Mouse (Mus musculus) forebrain, postnatal 0 days (tissue): ENCODE results near the gene Tsc22d4. TPM values are rescaled to one million over a fixed set of nuclear protein-coding genes. Genes with fewer than 3 reads are reported as not detected.

Experiments used
- ATAC-seq: fragments of 200-750 bp; cut with Nextera tagmentation; 2 replicates; pipeline ENCODE4 v1.8.0; 2017; ENCODE audit warnings: mild to moderate bottlenecking, moderate library complexity
- DNase-seq: peaks from one replicate; pipeline ENCODE4 v3.0.0-alpha.2; 2015
- H3K27ac ChIP-seq: fragments of 300-500 bp; sonication (generic); 2 replicates; pipeline ENCODE4 v1.5.1; 2014; ENCODE audit warnings: low read depth, mild to moderate bottlenecking, antibody characterized with exemption, low read length, moderate library complexity, mixed read lengths
- H3K27me3 ChIP-seq: fragments of 300-500 bp; sonication (generic); 2 replicates; pipeline ENCODE4 v1.6.1; 2014; ENCODE audit warnings: mild to moderate bottlenecking, low read length, mixed read lengths; ENCODE audit not compliant: insufficient read depth
- H3K36me3 ChIP-seq: fragments of 300-500 bp; sonication (generic); 2 replicates; pipeline ENCODE4 v1.6.1; 2014; ENCODE audit warnings: mild to moderate bottlenecking, moderate library complexity; ENCODE audit not compliant: insufficient read depth
- H3K4me1 ChIP-seq: fragments of 300-500 bp; sonication (generic); 2 replicates; pipeline ENCODE4 v1.6.1; 2014; ENCODE audit warnings: antibody characterized with exemption; ENCODE audit not compliant: insufficient read depth
- H3K4me2 ChIP-seq: fragments of 300-500 bp; sonication (generic); 2 replicates; pipeline ENCODE4 v1.6.1; 2014; ENCODE audit warnings: low read depth, mild to moderate bottlenecking, moderate library complexity
- H3K4me3 ChIP-seq: fragments of 300-500 bp; sonication (generic); 2 replicates; pipeline ENCODE4 v1.5.1; 2014; ENCODE audit warnings: low read depth, low read length, mixed read lengths
- H3K9ac ChIP-seq: fragments of 300-500 bp; sonication (generic); 2 replicates; pipeline ENCODE4 v1.6.1; 2014; ENCODE audit warnings: mild to moderate bottlenecking
- H3K9me3 ChIP-seq: fragments of 300-500 bp; sonication (generic); 2 replicates; pipeline ENCODE4 v1.6.1; 2016; ENCODE audit warnings: low read length
- CTCF ChIP-seq: sonication (generic); IDR thresholded peaks from 2 replicates; pipeline ENCODE4 v1.5.1; 2016; ENCODE audit warnings: antibody characterized with exemption, control low read depth, low read depth
- WGBS: fragments of 180-500 bp; shearing (Covaris S2); extraction: QIAGEN DNeasy Blood & Tissue Kit; methylation state at CpG from one replicate; pipeline ENCODE4 v1.1.7; 2014; 5-methylcytosine and 5-hydroxymethylcytosine counted together
- polyA plus RNA-seq: library from polyadenylated mRNA; unstranded; fragments of >200 nt; fragmentation: Nextera tagmentation; extraction: Ambion mirVana; gene quantifications from 2 replicates; pipeline ENCODE4 v1.2.1, GENCODE M21; 2015
- total RNA-seq: library from RNA; depleted of rRNA; stranded (reverse); fragments of >200 nt; gene quantifications from 2 replicates; pipeline ENCODE4 v1.2.3, GENCODE M21; 2014; rRNA removed

The Tsc22d4 gene
- 120 and 135 TPM in 2 replicates for total RNA-seq
- polyA plus RNA-seq = 112 and 134 TPM in 2 replicates

DNA sequence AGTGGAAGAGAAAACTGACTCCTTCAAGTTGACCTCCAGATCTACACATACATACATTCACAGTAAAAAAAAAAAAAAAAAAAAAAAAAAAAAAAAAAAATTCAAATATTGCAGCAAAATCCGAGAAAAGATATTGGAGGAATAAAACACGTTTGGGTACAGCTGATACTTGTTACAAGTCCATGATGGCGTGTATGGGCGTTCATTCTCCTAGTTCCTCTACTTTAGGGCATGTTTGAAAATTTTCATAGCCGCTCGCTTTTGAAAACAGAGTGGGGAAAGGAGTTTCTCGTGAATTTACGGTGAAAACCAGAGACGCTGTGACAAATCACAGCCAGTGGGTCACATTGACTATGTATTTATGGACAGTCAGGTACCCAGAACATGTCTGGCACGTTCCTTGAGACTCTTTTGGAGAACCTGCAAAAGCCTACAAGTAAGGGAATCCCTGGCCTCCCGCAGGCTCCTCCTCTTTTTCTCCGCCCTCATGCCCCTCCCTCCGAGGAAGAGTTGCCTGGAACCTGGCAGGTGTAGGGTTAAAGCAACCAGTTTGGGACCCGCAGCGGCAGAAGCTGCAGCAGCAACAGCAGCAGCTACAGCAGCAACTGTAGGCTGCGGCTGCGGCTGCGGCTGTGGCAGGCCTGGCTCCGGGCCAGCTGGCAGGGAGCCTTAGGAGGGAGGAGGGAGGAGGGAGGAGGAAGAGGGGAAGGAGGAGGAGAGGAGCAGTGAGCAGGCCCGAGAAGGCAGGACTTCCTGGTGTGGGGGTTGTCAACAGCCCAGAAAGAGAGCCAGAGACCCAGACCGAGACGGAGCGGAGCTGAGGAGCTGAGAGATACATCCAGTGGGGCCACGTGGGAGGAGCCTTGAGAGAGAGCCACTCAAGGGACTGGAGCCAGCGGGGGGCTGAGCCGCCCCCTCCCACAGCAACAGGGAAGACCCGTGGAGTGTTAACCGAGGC, at the start of gene Tsc22d4:
Gene Tsc22d4 (plus strand): TSS at position 517 of the 958 bp plus-strand sequence.
- Histone ChIP-seq H3K4me1 (peaks cover 6% of the 10 kb centered on the region; the same call in 1 of the 2 replicates), H3K9me3 (no peaks in the 10 kb centered on the region), H3K9ac (peak within 1 kb of the TSS; percentile 60), H3K36me3 (no peaks in the 10 kb centered on the region), H3K27ac (peak within 1 kb of the TSS; percentile 85), H3K4me2 (peak within 1 kb of the TSS; percentile 94), H3K27me3 (no peaks in the 10 kb centered on the region), H3K4me3 (peak within 1 kb of the TSS; percentile 55)
- 2% methylated on average over 28 of the region's 28 CpGs for WGBS
- TF ChIP-seq CTCF = no peak
- ATAC-seq (peak; percentile 55), DNase-seq (peak; percentile 93)

DNA sequence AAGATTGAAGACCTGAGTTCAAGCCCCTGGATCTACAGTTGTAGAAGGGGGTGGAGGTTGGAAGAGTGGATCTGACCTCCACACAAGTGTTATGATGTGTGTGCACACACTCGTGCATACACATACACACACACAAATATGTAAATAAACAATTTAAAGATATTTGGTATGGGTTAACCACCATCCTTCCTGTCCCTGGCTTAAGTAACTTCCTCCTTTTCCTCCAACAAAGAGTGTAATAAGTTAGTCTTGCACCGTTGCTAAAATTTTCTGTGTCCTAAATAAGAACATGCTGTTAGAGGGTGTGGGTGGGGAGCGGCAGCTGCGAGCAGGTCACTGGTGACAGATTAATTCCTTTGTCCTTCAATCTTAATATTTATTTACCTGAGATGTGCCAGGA, 49.6 kb upstream of the Tsc22d4 start:
- H3K27me3 ChIP-seq = no peaks in the 10 kb centered on the region
- no peaks in the 10 kb centered on the region for H3K4me1 ChIP-seq
- WGBS = 91% methylated on average over 4 of the region's 4 CpGs
- TF ChIP-seq CTCF = no peak
- DNase-seq (no peak), ATAC-seq (no peak)
- no peak overlapping the region for H3K4me3 ChIP-seq
- no peaks in the 10 kb centered on the region for H3K9me3 ChIP-seq
- H3K9ac ChIP-seq = no peak overlapping the region
- no peak overlapping the region for H3K27ac ChIP-seq
- H3K36me3 ChIP-seq = no peaks in the 10 kb centered on the region
- H3K4me2 ChIP-seq = no peak overlapping the region

DNA sequence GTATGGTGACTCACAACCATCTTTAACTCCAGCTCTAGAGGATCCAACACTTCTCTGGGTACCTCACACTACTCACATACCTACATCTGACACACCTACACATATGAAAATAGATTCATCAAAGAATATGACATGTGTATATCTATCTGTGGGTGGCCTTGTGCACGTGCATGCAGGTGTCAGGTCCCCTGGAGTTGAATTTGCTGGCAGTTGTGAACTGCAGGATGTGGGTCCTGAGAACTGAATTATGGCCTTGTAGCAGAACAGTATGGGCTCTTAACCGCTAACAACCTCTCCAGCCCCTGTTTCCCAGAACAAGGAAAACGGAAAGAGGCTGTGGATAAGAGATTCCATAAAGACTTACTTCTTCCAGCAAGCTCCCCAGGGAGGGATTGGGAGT, 46.5 kb upstream of the Tsc22d4 start:
- ATAC-seq = no peak
- WGBS = 84% methylated on average over 3 of the region's 3 CpGs
- H3K27me3 ChIP-seq = no peaks in the 10 kb centered on the region
- H3K4me3 ChIP-seq = no peak overlapping the region
- H3K9ac ChIP-seq = no peak overlapping the region
- no peaks in the 10 kb centered on the region for H3K36me3 ChIP-seq
- no peaks in the 10 kb centered on the region for H3K4me1 ChIP-seq
- no peak overlapping the region for H3K4me2 ChIP-seq
- no peak for TF ChIP-seq CTCF
- H3K9me3 ChIP-seq = no peaks in the 10 kb centered on the region
- DNase-seq = no peak
- no peak overlapping the region for H3K27ac ChIP-seq

DNA sequence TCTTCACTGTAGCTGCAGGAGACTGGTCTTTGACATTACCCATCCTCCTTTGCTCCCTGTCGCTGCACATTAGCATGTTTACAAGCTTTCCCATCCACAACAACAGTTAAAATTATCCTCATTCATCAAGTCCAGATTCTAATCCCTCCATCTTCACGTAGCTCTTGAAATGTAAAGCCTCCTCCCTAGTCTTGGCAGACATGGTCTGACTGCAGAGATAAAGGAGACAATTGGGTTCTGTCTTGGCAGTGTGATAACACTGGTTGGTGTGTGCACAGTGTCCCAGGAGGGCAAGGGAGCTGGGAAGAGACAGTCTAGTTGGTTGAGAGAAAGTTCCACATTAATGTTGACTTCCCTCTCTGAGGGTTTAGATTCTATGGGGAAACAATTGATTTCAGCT, 45.7 kb upstream of the Tsc22d4 start:
- H3K9ac ChIP-seq = no peak overlapping the region
- H3K4me3 ChIP-seq = no peak overlapping the region
- H3K4me1 ChIP-seq = no peaks in the 10 kb centered on the region
- 50% methylated on average over 2 of the region's 2 CpGs for WGBS
- H3K9me3 ChIP-seq = no peaks in the 10 kb centered on the region
- TF ChIP-seq CTCF = no peak
- H3K27ac ChIP-seq = no peak overlapping the region
- no peaks in the 10 kb centered on the region for H3K27me3 ChIP-seq
- ATAC-seq (no peak), DNase-seq (no peak)
- no peaks in the 10 kb centered on the region for H3K36me3 ChIP-seq
- no peak overlapping the region for H3K4me2 ChIP-seq

DNA sequence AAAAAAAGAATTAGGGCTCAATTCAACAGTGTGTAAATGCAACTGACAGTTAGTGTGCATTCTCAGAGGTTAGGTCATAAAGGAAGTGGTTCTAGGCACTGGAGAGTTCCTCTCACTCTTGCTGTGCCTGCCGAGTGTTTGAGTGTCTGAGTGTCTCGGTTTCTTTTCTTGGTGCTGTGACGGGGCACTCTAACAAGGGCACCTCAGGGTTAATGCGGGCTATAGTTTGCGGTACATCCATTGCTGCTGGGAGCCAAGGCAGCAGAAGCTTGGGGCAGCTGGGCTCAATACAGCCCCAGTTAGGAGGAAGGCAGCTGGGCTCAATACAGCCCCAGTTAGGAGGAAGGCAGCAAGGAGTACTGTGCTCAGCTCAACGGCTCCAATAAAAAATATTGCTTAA, 40.3 kb upstream of the Tsc22d4 start:
- WGBS = 38% methylated on average over 6 of the region's 6 CpGs

DNA sequence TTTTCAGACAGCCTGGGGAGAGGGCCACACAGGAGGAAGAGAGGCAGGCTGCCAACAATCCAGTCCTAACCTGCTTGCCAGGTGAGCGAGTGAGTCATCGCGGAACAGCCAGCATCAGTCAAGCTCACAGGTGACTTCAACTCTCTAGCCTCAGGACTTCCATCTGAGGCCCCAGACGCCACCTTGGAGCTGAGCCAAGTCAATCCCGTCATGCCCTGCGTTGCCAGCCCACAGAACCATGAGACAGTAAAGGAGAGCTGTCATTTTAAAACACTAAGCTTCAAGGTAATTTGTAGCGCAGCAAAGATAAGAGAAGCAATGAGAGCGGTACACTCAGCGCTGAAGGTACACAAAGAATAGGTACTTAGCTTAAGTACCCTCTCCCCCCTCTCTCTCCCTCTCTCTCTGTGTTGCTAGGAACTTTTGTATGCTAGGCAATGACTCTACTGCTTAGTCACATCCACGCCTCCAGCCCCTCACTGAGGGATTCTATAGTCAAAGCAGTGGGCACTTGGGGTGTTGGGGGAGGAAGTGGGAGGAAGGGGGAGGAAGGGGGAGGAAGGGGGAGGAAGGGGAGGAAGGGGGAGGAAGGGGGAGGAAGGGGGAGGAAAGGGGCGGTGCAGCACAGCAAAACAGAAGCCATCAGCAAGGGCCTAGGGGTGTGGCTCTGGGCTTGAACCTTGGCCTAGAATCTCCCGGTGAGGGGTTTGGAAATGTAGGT, 38.5 kb upstream of the Tsc22d4 start:
- H3K27me3 ChIP-seq = no peaks in the 10 kb centered on the region
- TF ChIP-seq CTCF = no peak
- no peak overlapping the region for H3K9ac ChIP-seq
- no peaks in the 10 kb centered on the region for H3K9me3 ChIP-seq
- WGBS = 48% methylated on average over 12 of the region's 12 CpGs
- no peak overlapping the region for H3K4me3 ChIP-seq
- no peaks in the 10 kb centered on the region for H3K36me3 ChIP-seq
- H3K4me1 ChIP-seq = 0 out of 2 replicates have a peak, but pooled peaks cover 4% of the 10 kb centered on the region
- no peak overlapping the region for H3K4me2 ChIP-seq
- DNase-seq (no peak), ATAC-seq (no peak)
- no peak overlapping the region for H3K27ac ChIP-seq

More for the DNA sequence above, 40.3 kb upstream of the Tsc22d4 start:
- H3K4me2 ChIP-seq = no peak overlapping the region
- H3K27me3 ChIP-seq = no peaks in the 10 kb centered on the region
- no peak for ATAC-seq
- 0 out of 2 replicates have a peak, but pooled peaks cover 4% of the 10 kb centered on the region for H3K4me1 ChIP-seq
- H3K4me3 ChIP-seq = no peak overlapping the region
- H3K36me3 ChIP-seq = no peaks in the 10 kb centered on the region
- no peak overlapping the region for H3K9ac ChIP-seq
- no peaks in the 10 kb centered on the region for H3K9me3 ChIP-seq
- TF ChIP-seq CTCF = no peak
- no peak for DNase-seq
- no peak overlapping the region for H3K27ac ChIP-seq

DNA sequence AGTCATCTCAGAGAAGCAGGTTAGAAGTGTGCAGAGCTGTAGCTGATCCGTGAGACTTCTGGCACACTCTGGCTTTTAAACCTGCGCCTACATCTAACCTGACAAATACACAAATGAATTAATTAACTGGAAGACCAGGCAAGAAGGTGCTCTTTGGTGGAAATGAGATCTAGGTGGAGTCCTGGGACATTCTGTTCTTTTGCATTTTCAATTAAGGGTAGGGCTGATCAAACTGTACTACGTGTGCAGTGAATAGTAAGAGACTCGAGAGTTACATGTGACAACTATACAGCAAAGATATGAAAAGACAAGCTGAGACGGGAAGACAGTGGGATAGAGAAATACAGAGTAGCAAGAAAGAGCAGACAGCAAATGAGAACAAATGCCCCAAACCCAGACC, 32.1 kb upstream of the Tsc22d4 start:
- no peak overlapping the region for H3K27ac ChIP-seq
- no peak overlapping the region for H3K9ac ChIP-seq
- TF ChIP-seq CTCF = no peak

More for the DNA sequence above, 32.1 kb upstream of the Tsc22d4 start:
- DNase-seq = no peak
- no peak for ATAC-seq
- Histone ChIP-seq H3K36me3 (no peaks in the 10 kb centered on the region), H3K4me3 (no peak overlapping the region), H3K27me3 (no peaks in the 10 kb centered on the region), H3K4me1 (no peaks in the 10 kb centered on the region), H3K9me3 (no peaks in the 10 kb centered on the region), H3K4me2 (no peak overlapping the region)
- WGBS = 63% methylated on average over 5 of the region's 5 CpGs
